Mouse (Mus musculus): ENCODE measurements around the gene Rims1.

The Rims1 gene

GRCm38 (mm10) chr1:22377062-22377461, 428.7 kb downstream of the Rims1 start:
- DNase-seq (ENCODE audit: low read depth, low spot score), result no peak

GRCm38 (mm10) chr1:22356209-22356608, 449.6 kb downstream of the Rims1 start:
- DNase-seq (ENCODE audit: low read depth, low spot score), result no peak

- no peak for DNase-seq (ENCODE audit: low read depth, low spot score)
Measured at GRCm38 (mm10) chr1:22353687-22354086, 452.1 kb downstream of the Rims1 start.

- no peak for DNase-seq (ENCODE audit: low read depth, low spot score)
Measured at GRCm38 (mm10) chr1:22338914-22339313, 466.9 kb downstream of the Rims1 start.

GRCm38 (mm10) chr1:22320941-22321676, 484.7 kb downstream of the Rims1 start:
- no peak for DNase-seq (ENCODE audit: low read depth, low spot score)

GRCm38 (mm10) chr1:22315537-22315936, 490.3 kb downstream of the Rims1 start:
- no peak for DNase-seq (ENCODE audit: low read depth, low spot score)

- DNase-seq (ENCODE audit: low read depth, low spot score), result no peak
Measured at GRCm38 (mm10) chr1:22311471-22311870, 494.3 kb downstream of the Rims1 start.

- DNase-seq (ENCODE audit: low read depth, low spot score), result no peak
Measured at GRCm38 (mm10) chr1:22306519-22306918, 499.3 kb downstream of the Rims1 start.

GRCm38 (mm10) chr1:22305932-22306331, 499.9 kb downstream of the Rims1 start:
- DNase-seq (ENCODE audit: low read depth, low spot score), result no peak

- no peak for DNase-seq (ENCODE audit: low read depth, low spot score)
Measured at GRCm38 (mm10) chr1:22293953-22294352, 511.8 kb downstream of the Rims1 start.

- no peak for DNase-seq (ENCODE audit: low read depth, low spot score)
Measured at GRCm38 (mm10) chr1:22293310-22293709, 512.5 kb downstream of the Rims1 start.

- DNase-seq (ENCODE audit: low read depth, low spot score), result no peak
Measured at GRCm38 (mm10) chr1:22286807-22287206, 519.0 kb downstream of the Rims1 start.

- no peak for DNase-seq (ENCODE audit: low read depth, low spot score)
Measured at GRCm38 (mm10) chr1:22279954-22280353, 525.8 kb downstream of the Rims1 start.

- no peak for DNase-seq (ENCODE audit: low read depth, low spot score)
Measured at GRCm38 (mm10) chr1:22274081-22274480, 531.7 kb downstream of the Rims1 start.

GRCm38 (mm10) chr1:22270131-22270530, 535.7 kb downstream of the Rims1 start:
- DNase-seq (ENCODE audit: low read depth, low spot score), result no peak

GRCm38 (mm10) chr1:22268581-22269359, 537.0 kb downstream of the Rims1 start:
- DNase-seq (ENCODE audit: low read depth, low spot score), result peak; percentile 74

- DNase-seq (ENCODE audit: low read depth, low spot score), result no peak
Measured at GRCm38 (mm10) chr1:22266491-22266890, 539.3 kb downstream of the Rims1 start.

- DNase-seq (ENCODE audit: low read depth, low spot score), result no peak
Measured at GRCm38 (mm10) chr1:22265528-22265927, 540.3 kb downstream of the Rims1 start.

GRCm38 (mm10) chr1:22262169-22262950, 543.4 kb downstream of the Rims1 start:
- DNase-seq (ENCODE audit: low read depth, low spot score), result no peak

GRCm38 (mm10) chr1:22261702-22262101, 544.1 kb downstream of the Rims1 start:
- DNase-seq (ENCODE audit: low read depth, low spot score), result no peak

- DNase-seq (ENCODE audit: low read depth, low spot score), result no peak
Measured at GRCm38 (mm10) chr1:22260291-22260690, 545.5 kb downstream of the Rims1 start.

GRCm38 (mm10) chr1:22258356-22258755, 547.4 kb downstream of the Rims1 start:
- DNase-seq (ENCODE audit: low read depth, low spot score), result no peak
